Mouse (Mus musculus) monocyte, adult 5-6 weeks (primary cell): ENCODE results near the gene Meis2. TPM values are rescaled to one million over a fixed set of nuclear protein-coding genes. Genes with fewer than 3 reads are reported as not detected.

Experiments used
- ATAC-seq: fragments of 153-309, 156-312 bp; replicated peaks from 2 replicates; pipeline ENCODE4 v1.8.0; 2017; ENCODE audit warnings: mild to moderate bottlenecking; ENCODE audit not compliant: low TSS enrichment, insufficient number of reproducible peaks, severe bottlenecking, poor library complexity, low FRiP score
- total RNA-seq: library from RNA; stranded (forward); fragments of 200-1000, 200-491, 200-594 nt; gene quantifications from 3 replicates; pipeline ENCODE4 v1.2.3, GENCODE M21; 2017

The Meis2 gene
- total RNA-seq, 1 experiment from 2014 or later: not detected

DNA sequence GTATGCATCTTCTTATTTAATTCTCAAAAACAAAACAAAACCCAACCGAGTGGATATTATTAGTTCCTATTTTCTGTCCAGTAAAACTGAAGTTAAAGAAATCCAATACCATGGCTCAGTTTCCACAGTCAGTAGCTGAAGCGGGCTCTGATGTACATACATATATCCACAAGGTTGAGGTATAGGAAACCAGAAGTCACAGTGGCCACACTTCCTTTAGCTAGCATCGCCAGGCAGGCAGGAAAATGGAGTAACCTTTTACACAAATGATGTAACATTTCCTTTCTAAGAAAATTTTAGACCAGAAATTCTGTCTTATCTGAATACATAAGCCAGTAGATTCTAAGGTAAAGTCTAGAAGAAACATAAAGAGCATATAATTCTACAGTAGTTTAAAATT is 175.6 kb downstream of the Meis2 start:
- no peak for ATAC-seq

DNA sequence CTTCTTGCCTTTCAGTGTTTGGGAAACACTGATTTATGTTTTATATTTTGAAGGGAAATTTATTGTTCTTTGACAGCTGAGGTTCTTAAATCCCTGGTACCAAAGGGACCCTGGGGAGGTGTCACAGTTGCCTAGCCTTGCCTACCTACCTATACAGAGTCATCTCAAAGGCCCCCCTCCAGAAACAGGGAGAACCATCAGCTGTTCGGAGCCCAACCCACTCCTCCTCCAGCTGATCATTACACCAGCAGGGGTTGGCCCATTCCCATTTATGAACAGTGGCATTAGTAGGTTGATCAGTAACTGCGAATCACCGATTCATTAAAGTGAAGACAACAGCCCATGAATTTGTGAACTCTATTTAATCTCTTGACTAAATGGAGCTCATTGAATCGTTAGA is 176.4 kb downstream of the Meis2 start:
- ATAC-seq: no peak

DNA sequence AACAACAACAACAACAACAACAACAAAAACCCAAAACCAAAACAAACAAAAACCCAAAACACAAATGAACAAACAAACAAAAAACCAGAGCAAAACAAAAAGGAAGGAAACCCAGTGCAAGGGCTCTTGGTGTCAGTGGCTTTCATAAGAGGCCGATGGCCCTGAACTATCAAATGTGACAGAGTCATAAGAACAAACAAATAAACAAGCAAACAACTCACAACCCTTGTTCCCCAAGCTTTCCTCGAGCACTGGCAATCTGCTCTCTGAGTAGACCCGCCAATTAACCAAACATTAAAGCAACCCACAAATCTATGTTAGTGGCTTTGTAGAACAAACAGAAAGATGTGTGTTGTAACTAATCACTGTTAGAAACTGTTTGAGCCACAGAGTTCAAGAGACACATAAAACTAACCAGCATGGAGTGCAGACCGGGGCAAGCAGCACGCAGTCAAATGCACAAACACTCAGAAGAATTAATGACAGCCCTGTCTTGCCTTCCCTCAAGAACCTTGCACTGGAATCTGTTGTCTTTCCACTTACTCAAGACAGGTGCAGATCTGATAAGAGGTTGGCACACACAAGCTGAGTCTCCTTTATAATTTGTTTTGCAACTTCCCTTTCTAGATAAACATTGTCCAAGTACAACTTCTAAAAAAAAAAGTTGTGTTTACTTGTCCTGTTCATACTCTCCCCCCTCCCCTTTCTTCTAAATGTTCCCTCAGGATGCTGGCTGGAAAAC is 177.1 kb downstream of the Meis2 start:
- no peak for ATAC-seq

DNA sequence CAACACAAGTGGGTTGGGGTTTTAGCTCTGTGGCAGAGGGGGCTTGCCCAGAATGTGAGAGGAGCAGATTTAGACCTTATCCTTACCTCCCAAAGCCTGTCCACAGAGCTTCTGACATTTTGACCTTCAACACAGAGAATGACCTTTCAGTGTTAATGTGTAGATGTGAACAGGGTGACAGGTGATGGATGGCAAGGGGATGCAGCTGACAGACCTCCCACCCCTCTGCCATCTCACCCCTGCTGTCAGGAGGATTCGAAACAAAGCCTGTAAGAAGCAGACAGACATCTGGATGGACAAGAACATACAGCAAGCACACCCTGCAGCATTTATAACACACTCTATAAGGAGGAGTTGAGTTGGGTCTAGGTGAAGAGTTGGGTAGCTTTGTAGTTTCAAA is 178.0 kb downstream of the Meis2 start:
- no peak for ATAC-seq

DNA sequence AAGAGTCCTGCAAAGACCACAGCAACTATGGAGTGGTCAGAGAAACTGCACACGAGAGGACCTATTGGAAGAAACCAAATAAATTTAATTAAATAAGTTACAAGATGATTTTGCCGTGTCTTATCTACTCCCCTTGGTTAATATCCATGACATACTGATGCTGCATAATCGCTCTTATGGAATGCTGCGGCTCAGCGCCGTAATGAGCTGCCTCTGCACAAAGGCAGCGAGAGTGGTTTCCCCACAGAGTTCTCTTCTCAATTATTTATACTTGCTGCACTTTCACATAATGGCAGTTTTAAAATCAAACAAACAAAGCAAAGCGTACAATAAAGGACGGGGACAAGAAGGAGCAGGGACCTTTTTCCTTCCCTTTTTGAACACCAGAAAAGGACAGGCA is 181.5 kb downstream of the Meis2 start:
- no peak for ATAC-seq

DNA sequence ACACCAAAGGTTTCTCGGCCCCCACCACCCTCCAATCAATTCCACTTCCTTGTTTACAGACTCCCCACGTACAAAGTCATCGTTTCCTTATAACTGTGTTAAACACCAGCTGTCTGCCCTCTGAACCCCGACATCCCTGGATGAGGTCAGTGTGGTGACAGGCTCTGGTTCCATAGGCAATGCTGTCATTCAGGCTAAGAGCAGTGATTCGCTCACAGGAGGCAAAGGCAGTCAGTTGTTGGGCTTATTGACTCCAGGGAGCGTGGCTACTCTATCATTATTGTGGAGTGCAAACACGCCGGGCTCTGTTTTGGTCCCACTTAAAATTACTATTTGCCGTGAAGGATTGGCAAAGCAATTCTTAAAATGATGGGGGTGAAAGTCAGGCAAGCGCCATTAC is 182.1 kb downstream of the Meis2 start:
- no peak for ATAC-seq

DNA sequence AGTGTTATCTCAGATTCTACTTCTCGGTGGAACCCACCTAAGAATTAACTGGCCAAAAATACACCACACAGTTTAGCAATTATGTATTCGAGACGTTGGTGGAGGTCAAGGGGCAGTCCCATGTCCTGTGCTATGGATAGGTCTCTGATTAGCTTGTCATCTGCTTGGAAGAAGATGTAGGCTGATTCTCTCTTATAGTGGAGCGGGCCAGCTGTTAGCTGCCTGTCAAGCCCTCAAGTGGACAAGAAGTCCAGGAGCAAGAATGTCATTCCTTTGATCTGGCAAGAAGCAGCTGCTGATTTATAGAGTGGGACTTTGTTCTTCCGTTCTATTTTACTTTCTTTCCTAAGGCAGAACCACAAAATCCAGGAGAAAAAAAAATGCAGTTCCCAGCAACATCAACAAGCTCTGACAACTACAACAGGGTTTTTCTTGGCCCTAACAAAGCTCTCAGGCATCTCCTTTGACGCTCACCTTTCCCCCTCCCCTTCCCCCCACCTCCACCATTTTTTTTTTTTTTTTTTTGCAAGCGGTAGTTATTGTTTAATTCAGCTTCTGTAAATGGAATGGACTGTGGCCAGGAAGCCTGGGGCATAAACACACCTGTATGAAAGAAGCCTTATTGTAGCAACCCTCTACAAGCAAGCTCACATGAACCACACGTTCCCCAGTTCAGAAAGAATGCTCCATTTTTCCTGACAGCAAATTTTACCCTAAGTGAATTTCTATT is 189.7 kb downstream of the Meis2 start:
- ATAC-seq: no peak

DNA sequence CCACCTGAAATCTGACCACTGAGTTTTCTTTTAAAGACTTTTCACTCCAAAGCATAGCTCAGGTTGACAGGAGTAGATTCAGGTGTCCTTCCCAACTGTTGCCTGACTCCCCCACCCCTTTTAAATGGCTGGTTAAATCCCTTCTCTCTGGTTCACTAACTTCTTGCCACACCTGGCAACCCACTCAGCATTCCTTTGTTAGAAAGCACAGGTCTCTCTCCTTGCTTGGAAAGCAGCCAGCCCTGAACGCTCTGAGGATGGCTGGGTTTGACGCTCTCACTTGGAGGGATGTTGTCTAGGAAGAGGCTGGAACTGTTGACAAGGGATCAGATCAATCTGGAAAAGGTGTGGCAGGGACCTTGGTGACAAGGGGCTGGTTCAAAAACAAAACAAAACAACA is 192.8 kb downstream of the Meis2 start:
- no peak for ATAC-seq

DNA sequence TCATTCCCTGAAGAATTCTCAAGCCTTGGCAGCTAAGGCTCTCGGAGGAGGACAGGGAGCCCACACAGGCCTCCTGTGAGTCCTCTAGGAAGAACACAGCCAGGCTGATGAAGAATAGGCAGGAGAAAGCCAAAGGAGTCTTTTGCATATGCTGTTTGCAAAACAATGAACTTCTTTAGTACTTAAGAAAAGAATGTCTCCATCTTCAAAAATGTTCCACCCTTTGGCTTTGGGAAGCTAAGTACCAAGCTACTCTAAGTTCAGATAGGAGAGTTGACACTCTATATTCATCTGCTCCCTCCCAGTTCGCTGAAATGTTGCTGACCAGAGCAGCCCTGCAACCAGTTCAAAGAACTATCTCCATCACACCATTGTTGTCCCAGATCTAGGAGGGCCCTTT is 195.7 kb downstream of the Meis2 start:
- no peak for ATAC-seq

DNA sequence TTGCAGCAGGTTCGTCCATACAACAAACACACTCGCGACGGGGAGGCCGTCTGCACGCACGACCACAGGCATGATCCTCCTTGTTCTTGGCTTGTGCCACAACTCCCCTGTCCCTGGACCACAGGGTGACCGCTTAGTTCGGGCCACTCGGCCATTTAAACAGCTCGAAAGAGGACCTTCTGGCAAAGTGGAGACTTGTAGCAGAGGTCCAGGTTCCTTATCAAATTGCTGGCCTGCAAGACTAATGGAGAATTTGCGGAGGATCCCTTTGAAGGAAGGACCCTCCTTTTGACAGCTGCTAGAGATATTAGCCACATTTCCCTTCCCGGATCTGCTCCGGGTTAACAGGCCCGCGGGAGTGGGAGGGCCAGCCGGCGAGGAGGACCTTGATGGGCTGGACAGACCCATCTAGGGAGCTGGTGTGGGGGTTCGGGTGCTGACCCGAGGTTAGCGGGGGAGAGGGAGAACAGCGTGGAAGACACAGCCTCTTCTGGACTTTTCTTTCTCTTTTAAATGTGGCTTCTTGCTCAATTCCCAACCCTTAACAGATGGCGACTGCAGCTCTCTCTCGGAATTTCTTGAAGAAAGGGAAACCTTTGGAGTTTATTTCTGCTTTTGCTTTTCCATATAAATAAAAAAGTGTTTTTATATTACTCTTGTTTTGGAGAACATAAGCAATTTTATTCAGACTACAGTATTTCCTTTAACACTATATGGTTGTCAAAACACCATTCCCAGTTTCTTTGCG is 204.9 kb downstream of the Meis2 start:
- ATAC-seq: no peak

DNA sequence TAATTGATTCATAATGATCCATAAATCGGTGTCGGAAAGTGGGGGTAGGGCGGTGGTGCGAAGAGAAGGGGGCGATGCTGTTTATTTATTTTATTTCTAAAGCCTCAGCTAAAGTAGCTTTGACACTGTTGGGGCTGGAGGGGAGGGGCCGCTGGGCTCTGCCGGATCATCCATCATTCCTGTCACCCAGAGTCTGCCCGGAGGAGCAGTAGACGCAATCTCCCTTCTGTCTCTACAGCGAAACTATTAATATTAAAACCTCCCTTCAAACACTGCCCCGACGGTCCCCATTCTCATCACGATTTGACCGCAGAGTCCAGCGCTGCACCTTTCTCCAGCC is 205.5 kb downstream of the Meis2 start:
- no peak for ATAC-seq

DNA sequence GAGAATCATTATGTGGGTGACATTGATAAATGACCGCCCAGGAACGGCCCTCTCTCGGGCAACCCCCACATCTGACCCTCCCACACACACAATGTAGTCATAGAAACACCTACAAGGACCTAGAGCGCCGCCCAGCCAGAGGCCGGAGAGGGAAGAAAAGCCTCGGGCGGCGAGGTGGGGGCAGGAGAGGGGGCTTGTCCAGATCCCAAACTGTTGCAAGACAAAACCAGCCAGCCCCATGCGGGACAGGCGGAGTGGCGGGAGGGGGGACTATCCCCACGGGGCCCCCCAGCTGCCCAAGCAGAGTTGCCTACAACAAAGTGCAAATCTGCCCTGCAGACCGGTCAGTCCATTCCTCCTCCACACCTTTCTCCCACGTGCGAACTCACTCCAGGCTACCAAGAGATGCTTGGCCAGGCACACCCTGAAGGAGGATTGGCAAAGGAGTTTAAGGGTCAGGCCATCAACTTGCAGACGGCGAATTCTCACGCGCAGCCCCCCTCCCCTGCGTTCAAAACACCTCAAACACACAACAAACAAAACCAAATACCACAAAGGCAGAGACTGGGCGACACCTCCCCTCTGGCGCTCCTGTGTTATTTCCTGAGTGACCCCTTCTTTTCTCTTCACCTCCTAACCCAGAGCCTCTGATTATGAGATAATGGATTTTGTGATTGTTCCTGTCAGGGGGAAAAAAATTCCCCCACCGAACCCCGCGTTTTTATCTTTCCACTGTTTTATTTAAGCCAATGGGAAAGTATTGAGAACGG is 206.1 kb downstream of the Meis2 start:
- ATAC-seq: no peak

DNA sequence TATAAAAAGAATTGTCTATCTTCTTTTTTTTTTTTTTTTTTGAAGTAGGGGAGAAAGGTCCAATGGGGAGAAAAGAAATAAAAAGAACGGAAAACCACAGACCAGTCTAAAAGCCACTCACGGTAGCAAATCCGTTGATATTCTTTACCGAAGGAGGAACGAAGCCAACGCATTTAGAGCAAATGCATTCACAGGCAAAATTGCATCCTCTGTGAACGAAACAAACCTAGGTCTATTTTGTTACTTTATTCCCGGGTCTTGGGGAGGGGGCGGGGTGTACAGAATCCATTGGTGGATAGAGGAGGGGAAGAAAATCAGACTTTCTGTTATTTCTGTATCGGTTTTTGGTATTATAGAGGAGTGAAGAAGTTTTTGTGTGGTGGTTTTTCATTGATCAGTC is 206.7 kb downstream of the Meis2 start:
- ATAC-seq: no peak

DNA sequence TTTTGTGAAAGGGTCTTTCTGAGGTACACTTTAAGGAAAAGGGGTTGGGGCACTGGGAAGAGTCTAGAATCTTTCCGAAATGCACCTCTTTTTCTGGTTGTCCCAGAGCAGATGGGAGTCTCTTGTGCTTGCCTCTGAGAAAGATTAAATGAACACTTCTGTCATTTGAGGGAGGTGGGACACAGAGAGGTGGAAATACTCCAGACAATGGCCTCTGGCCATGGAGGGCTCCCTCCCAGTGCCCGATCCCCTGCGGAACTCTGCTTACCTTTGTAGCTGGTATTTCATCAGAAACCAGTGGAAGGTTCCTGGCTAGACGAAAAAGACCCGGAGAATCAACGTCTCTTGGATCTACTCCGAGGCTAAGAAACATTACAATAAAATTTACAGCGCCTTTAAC is 207.4 kb downstream of the Meis2 start:
- no peak for ATAC-seq

DNA sequence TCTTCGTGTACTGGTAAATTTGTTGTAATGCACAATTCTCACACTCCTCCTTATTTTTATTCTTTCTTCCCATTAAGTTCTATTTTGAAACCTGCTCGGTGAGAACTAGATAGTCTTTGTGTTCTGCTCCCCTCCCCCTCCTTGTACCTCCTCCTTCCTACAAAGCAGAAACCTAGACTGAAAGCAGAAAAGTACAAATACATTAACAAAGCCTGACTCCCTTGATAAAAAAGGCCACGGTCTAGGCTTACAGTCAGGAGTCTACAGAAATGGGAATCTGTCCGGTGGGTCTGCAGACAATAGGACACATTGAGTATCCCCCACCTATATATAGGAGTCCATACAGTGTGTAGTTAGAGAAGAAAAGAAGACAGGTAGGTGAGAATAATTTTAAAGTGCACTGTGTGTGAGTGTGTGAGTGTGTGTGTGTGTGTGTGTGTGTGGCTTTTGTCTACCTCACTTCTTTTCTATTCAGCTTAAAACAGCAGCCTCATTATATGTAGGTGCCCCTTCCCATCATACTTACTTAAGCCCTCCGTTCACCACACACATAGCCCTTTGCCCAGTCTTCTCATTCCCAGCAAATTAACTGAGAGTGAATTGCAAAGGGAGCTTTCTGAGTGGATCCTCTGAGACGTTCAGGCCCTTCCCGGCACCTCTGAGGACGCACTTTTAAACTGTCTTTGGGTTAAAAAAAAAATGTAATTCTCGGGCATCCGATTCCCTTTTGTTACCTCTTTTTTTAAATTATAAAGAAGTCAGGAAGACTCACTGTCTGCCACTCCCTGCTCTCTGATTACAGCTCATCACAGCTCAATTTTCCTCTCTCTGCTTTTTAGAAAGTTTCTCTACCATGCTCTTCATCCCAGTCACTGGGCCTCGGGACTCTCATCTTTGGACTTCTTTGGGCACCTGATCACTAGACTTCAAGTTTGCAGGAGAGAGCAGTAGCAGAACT is 208.2 kb downstream of the Meis2 start:
- no peak for ATAC-seq

DNA sequence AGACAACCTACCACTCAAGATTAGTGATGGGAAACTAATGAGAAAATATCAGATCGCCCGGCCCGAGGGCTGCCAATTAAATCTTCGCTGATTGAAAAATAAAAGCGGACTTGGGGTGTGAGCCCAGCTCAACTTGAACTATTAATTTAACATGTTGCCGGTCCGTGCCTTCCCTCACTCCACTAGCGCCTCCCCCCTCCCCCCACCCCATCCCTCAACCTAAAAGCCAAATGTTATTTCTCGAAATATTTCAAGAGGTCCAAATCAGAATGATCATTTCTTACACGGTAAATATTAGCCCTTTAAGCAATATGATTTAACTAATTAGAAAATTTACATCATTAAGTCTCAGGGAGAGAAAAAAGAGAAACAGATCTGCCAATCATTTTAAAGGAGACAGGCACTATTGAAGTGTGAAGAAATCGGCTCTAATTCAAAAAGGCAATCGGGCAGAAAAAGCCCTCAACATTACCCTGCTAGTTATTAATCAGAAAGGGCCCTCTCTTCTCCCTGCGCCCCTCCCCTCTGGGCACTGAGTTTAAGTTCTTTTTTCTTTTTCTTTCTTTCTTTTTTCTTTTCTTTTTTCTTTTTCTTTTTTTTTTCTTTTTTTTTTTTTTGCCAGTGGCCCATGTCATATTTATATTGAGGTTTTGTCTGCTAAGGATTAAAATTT is 209.1 kb downstream of the Meis2 start:
- ATAC-seq: no peak

DNA sequence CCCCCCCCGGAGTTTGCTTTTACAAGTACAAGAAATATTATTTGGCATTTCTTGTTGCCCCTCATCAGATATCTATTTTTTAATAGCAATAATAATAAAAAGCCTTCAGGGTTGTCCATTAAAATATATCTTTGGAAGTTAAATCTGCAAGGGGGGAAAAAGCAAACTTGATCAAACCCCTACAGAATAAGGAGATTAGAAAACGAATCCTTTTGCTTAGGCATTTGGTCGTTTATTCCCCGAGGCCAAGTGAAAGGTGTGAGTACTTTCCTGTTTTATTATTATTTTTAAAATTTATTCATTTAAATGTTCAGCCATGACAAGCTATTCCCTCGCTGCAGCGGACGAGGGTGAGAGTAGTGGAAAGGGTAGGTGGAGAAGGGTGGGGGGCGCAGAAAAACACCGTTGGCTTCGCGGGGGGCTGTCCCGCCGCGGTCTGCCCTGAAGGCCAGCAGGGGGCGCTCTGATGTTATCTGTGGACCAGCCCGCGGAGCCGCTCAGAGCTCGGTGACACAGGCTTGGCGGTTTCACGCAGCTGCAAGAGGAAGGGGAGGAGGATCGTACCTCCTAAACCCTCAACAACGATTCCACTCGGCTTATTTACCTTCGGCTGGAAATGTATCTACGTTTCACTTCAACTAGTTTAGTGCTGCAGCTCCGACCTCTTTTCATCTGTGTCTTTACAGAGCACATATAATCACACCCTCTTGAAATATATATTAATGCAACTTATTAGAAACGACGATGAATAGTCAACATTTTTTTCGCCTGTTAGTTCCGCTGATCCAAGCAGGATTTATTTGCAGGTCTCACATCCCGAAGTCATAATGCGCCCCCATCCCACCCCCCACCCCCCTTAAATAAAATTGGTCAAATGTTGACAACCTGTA is 209.9 kb downstream of the Meis2 start:
- ATAC-seq: no peak
